Mouse (Mus musculus) CH12.LX (cell line): ENCODE data around the gene Pcdh15. TPM values are rescaled to one million over a fixed set of nuclear protein-coding genes. Genes with fewer than 3 reads are reported as not detected.

Experiments used
- DNase-seq: peaks from one replicate; pipeline ENCODE4 v3.0.0-alpha.2; 2013; ENCODE audit errors: extremely low read depth
- H3K27ac ChIP-seq: 2 replicates; pipeline ENCODE4 v1.5.1; 2012; ENCODE audit warnings: low read depth, mild to moderate bottlenecking, control low read depth, moderate library complexity; ENCODE audit not compliant: insufficient read depth
- H3K27me3 ChIP-seq: replicated peaks from 2 replicates; pipeline ENCODE3; 2012; ENCODE audit warnings: inconsistent platforms
- H3K36me3 ChIP-seq, 2 experiments: replicated peaks in 1 of 2; 2 replicates each; pipeline versions ENCODE3 to v1.6.1; 2012; ENCODE audit warnings: inconsistent platforms in 1 of 2, low read length in 1 of 2, mild to moderate bottlenecking in 1 of 2, mixed read lengths in 1 of 2, moderate library complexity in 1 of 2; ENCODE audit not compliant: control insufficient read depth in 1 of 2, insufficient read depth in 1 of 2
- H3K4me1 ChIP-seq, 2 experiments: 2 replicates each; pipeline ENCODE4 v1.6.1; 2012; ENCODE audit warnings: inconsistent platforms in 1 of 2, moderate library complexity in 1 of 2; ENCODE audit not compliant: insufficient read depth in 2 of 2, control insufficient read depth in 1 of 2
- H3K4me2 ChIP-seq: 2 replicates; pipeline ENCODE4 v1.6.1; 2012; ENCODE audit warnings: low read depth, mild to moderate bottlenecking, control low read depth; ENCODE audit not compliant: poor library complexity, insufficient read depth, severe bottlenecking
- H3K4me3 ChIP-seq, 3 experiments: fragments of 150-350 bp in 1 of 3; sonication (generic) in 1 of 3; replicated peaks in 1 of 3; 2 replicates each; pipeline versions ENCODE3 to v1.5.1; 2011 to 2012; ENCODE audit warnings: low read depth in 2 of 3, low read length in 2 of 3, mild to moderate bottlenecking in 2 of 3, moderate library complexity in 2 of 3, control low read depth in 1 of 3, improper control_type of control experiment in 1 of 3, inconsistent platforms in 1 of 3, mixed read lengths in 1 of 3; ENCODE audit not compliant: poor library complexity in 1 of 3
- H3K79me2 ChIP-seq: replicated peaks from 2 replicates; pipeline ENCODE4 v1.6.1; 2012; ENCODE audit warnings: mild to moderate bottlenecking, moderate library complexity; ENCODE audit not compliant: control insufficient read depth, poor library complexity, insufficient read depth, severe bottlenecking; ENCODE audit errors: extremely low read depth
- H3K9ac ChIP-seq: 2 replicates; pipeline ENCODE4 v1.6.1; 2012; ENCODE audit warnings: low read depth, mild to moderate bottlenecking, control low read depth, moderate library complexity; ENCODE audit not compliant: insufficient read depth
- H3K9me3 ChIP-seq: replicated peaks from 2 replicates; pipeline ENCODE3; 2012; ENCODE audit warnings: low read length, inconsistent platforms, mixed read lengths
- BHLHE40 ChIP-seq: IDR thresholded peaks from 2 replicates; pipeline ENCODE4 v1.6.1; 2011; ENCODE audit warnings: mild to moderate bottlenecking, low read depth, low read length, improper control_type of control experiment
- CHD1 ChIP-seq: IDR thresholded peaks from 2 replicates; pipeline ENCODE4 v1.6.1; 2012; ENCODE audit warnings: low read depth, low read length, improper control_type of control experiment, inconsistent platforms
- CHD2 ChIP-seq: IDR thresholded peaks from 2 replicates; pipeline ENCODE4 v1.6.1; 2011; ENCODE audit warnings: low read length, improper control_type of control experiment
- CTCF ChIP-seq, 2 experiments: IDR thresholded peaks in 1 of 2; conservative IDR thresholded peaks in 1 of 2; 2 replicates each; pipeline ENCODE4 v1.5.1; 2011 to 2012; ENCODE audit warnings: low read depth in 2 of 2, low read length in 2 of 2, improper control_type of control experiment in 1 of 2, inconsistent platforms in 1 of 2, mild to moderate bottlenecking in 1 of 2, moderate library complexity in 1 of 2
- E2F4 ChIP-seq: IDR thresholded peaks from 2 replicates; pipeline ENCODE4 v1.6.1; 2011; ENCODE audit warnings: low read depth, low read length, improper control_type of control experiment; ENCODE audit not compliant: insufficient replicate concordance
- ELF1 ChIP-seq: IDR thresholded peaks from 2 replicates; pipeline ENCODE4 v1.6.1; 2014; ENCODE audit warnings: low read depth, mild to moderate bottlenecking, inconsistent platforms, low read length, improper control_type of control experiment
- EP300 ChIP-seq: IDR thresholded peaks from 2 replicates; pipeline ENCODE4 v1.6.1; 2011; ENCODE audit warnings: low read length, improper control_type of control experiment
- GABPA ChIP-seq: IDR thresholded peaks from 2 replicates; pipeline ENCODE4 v1.6.1; 2012; ENCODE audit warnings: low read depth, low read length, improper control_type of control experiment, inconsistent platforms; ENCODE audit not compliant: insufficient replicate concordance
- HCFC1 ChIP-seq: IDR thresholded peaks from 2 replicates; pipeline ENCODE4 v1.6.1; 2012; ENCODE audit warnings: low read depth, mild to moderate bottlenecking, inconsistent platforms, low read length, improper control_type of control experiment
- IRF4 ChIP-seq: IDR thresholded peaks from 2 replicates; pipeline ENCODE4 v1.6.1; 2014; ENCODE audit warnings: low read depth, mild to moderate bottlenecking, inconsistent platforms, low read length, improper control_type of control experiment
- KAT2A ChIP-seq: IDR thresholded peaks from 2 replicates; pipeline ENCODE4 v1.6.1; 2012; ENCODE audit warnings: low read length, improper control_type of control experiment, inconsistent platforms; ENCODE audit not compliant: insufficient replicate concordance
- MAFK ChIP-seq: IDR thresholded peaks from 2 replicates; pipeline ENCODE4 v1.6.1; 2011; ENCODE audit warnings: low read length, improper control_type of control experiment; ENCODE audit not compliant: insufficient replicate concordance
- MAZ ChIP-seq: IDR thresholded peaks from 2 replicates; pipeline ENCODE4 v1.6.1; 2012; ENCODE audit warnings: low read depth, mild to moderate bottlenecking, inconsistent platforms, low read length, improper control_type of control experiment, moderate library complexity
- NELFE ChIP-seq: IDR thresholded peaks from 2 replicates; pipeline ENCODE4 v1.6.1; 2011; ENCODE audit warnings: low read depth, low read length, improper control_type of control experiment
- POLR2A ChIP-seq: IDR thresholded peaks from 2 replicates; pipeline ENCODE4 v1.6.1; 2011; ENCODE audit warnings: low read depth, mild to moderate bottlenecking, improper control_type of control experiment, low read length
- RAD21 ChIP-seq: IDR thresholded peaks from 2 replicates; pipeline ENCODE4 v1.6.1; 2011; ENCODE audit warnings: low read depth, mild to moderate bottlenecking, low read length, improper control_type of control experiment, moderate library complexity
- SMC3 ChIP-seq: IDR thresholded peaks from 2 replicates; pipeline ENCODE4 v1.6.1; 2011; ENCODE audit warnings: low read depth, low read length, improper control_type of control experiment
- TCF12 ChIP-seq: IDR thresholded peaks from 2 replicates; pipeline ENCODE4 v1.6.1; 2014; ENCODE audit warnings: low read depth, mild to moderate bottlenecking, inconsistent platforms, low read length, improper control_type of control experiment
- USF1 ChIP-seq: IDR thresholded peaks from 2 replicates; pipeline ENCODE4 v1.6.1; 2014; ENCODE audit warnings: low read depth, mild to moderate bottlenecking, inconsistent platforms, low read length, improper control_type of control experiment
- USF2 ChIP-seq: conservative IDR thresholded peaks from 2 replicates; pipeline ENCODE4 v1.6.1; 2011; ENCODE audit warnings: low read depth, low read length, improper control_type of control experiment
- ZNF384 ChIP-seq: IDR thresholded peaks from 2 replicates; pipeline ENCODE4 v1.6.1; 2012; ENCODE audit warnings: low read depth, low read length, improper control_type of control experiment, inconsistent platforms
- dilution Hi-C: fragments of 300-500 bp; cut with MboI; formaldehyde crosslinking; loops from 2 replicates; pipeline ENCODE4 v1.14.3; 2020; ENCODE audit warnings: low sequenced_read_pairs; ENCODE audit not compliant: extremely low pct_unique_long_range_greater_than_20kb, extremely low pct_ligation_motif_present
- in situ Hi-C: fragments of 300-500 bp; cut with MboI; formaldehyde crosslinking; loops from 3 replicates; pipeline ENCODE4 v1.14.3; 2019; ENCODE audit warnings: low sequenced_read_pairs, low pct_ligation_motif_present, low pct_unique_long_range_greater_than_20kb, mixed read lengths
- polyA plus RNA-seq: library from polyadenylated mRNA; unstranded; fragments of >175 nt; gene quantifications from 2 replicates; pipeline ENCODE4 v1.2.1, GENCODE M21; 2012; ENCODE audit warnings: low read depth; ENCODE audit not compliant: insufficient read length
- total RNA-seq, 2 experiments: library from RNA; depleted of rRNA; stranded (reverse); fragments of 300-350 nt in 1 of 2; fragments of >200 nt in 1 of 2; gene quantifications; 2 replicates each; pipeline ENCODE4 v1.2.3; 2012 to 2014

Pcdh15 gene
- total and polyA plus RNA-seq, 3 experiments = not detected

DNA sequence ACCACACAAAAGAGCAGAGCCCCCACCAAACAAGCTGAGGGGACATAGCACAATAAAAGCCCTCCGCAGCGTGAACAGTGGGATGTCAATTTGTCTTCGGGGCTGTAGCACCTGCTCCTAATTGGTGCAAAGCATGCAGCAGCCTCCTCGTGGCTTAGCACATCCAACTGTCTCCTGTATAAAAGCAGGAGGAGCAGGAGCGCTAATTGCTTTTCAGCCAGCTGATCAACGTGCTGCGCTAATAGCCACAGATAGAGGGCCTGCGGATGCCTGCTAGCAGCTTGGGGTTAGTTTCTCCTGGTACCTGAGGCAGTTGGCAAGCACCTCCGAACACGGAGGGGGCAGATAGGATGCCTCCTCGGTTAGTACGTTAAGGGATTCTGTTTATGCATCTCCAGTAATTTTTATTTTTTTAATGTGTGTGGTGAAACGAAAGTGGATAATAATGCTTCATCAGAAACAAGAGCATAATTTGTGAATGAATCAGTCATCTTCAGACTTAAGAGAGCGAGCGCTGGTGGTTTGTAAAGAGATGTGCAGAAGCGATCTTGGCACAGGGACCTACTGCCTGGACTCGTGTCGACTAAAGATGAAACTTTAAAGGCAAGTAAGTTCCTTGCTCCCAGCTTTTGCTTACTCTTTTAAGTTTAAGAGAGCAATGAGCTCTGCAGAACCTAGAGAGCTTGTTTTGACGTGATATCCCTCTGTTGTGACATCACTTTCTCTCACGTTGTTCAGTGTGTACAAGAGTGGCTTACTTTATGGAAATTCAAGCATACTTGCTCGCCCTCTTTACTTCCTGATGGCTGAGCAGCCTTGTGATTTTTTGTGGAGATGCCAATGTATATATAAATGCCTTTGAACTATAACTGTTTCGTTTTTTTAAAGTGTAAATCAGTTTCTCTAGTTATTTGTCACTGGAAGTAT, 722.8 kb downstream of the Pcdh15 start:
- TF ChIP-seq CHD2 (no peak), E2F4 (no peak), USF2 (no peak), BHLHE40 (no peak), CTCF (conservative IDR thresholded peaks at IDR 0.05 in 1 of 2, IDR thresholded peaks at IDR 0.05 in 1 of 2; ENCODE audit: low read depth in 2 of 2, low read length in 2 of 2) (no peak), EP300 (no peak), MAFK (no peak), RAD21 (no peak), MAZ (no peak), KAT2A (no peak), GABPA (no peak), NELFE (no peak), USF1 (no peak), IRF4 (no peak), ZNF384 (no peak), TCF12 (no peak), HCFC1 (no peak)
- in situ Hi-C loops = no loop called here
- Histone ChIP-seq H3K27ac (no peak overlapping the region), H3K79me2 (no peaks in the 10 kb centered on the region), H3K4me2 (no peak overlapping the region), H3K27me3 (no peaks in the 10 kb centered on the region), H3K9ac (no peak overlapping the region), H3K36me3 (no peaks in the 10 kb centered on the region), H3K4me1 (no peaks in the 10 kb centered on the region), H3K4me3 (no peak overlapping the region), H3K9me3 (peaks cover 50% of the 10 kb centered on the region)
- no peak for DNase-seq
- dilution Hi-C loops = no loop called here

DNA sequence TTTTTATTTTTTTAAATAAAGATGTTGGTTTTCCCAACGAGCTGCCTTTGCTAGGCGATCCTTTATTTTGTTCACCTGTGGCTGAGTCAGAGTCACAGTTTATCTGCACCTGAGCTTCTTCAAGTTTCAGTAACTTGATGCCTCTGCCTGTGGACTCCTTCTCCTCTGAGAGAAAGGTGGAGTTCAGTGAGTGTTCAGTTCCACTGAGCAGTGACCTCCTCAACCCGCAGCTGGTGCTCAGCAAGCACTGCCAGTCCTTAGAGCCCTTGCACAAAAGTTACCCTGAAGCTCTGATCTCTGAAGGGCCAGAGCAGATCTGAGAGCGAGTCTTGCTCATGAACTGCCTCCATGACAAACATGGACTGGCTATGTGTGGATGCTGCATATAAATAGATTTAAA, 724.1 kb downstream of the Pcdh15 start:
- Histone ChIP-seq H3K27me3 (no peaks in the 10 kb centered on the region), H3K4me3 (no peak overlapping the region), H3K79me2 (no peaks in the 10 kb centered on the region), H3K4me1 (no peaks in the 10 kb centered on the region), H3K27ac (no peak overlapping the region), H3K9me3 (peaks cover 46% of the 10 kb centered on the region), H3K36me3 (no peaks in the 10 kb centered on the region), H3K4me2 (no peak overlapping the region), H3K9ac (no peak overlapping the region)
- no peak for TF ChIP-seq BHLHE40
- TF ChIP-seq POLR2A = no peak
- TF ChIP-seq CHD1 = no peak
- TF ChIP-seq ELF1 = no peak
- TF ChIP-seq SMC3 = no peak
- no peak for DNase-seq
- dilution Hi-C loops = no loop called here
- in situ Hi-C loops = no loop called here
